Mouse (Mus musculus) embryo, embryonic 10 days (tissue): Measurements from ENCODE around the gene Rsg1.
A peak's percentile ranks its signal among the peaks of the same experiment; 100 is the strongest.

Source experiments
- DNase-seq: peaks from one replicate; pipeline ENCODE4 v3.0.0-alpha.2; 2015; ENCODE audit warnings: low spot score

Gene Rsg1

GRCm38 (mm10) chr4:141247776-141248613 is 34.2 kb downstream of the Rsg1 start:
- peak; percentile 37 for DNase-seq

- no peak for DNase-seq
Measured at GRCm38 (mm10) chr4:141248614-141248978, 34.8 kb downstream of the Rsg1 start.

GRCm38 (mm10) chr4:141249383-141249782 is 35.6 kb downstream of the Rsg1 start:
- DNase-seq, result no peak

- no peak for DNase-seq
Measured at GRCm38 (mm10) chr4:141251071-141251470, 37.3 kb downstream of the Rsg1 start.

GRCm38 (mm10) chr4:141252641-141253040 is 38.9 kb downstream of the Rsg1 start:
- no peak for DNase-seq

- DNase-seq, result no peak
Measured at GRCm38 (mm10) chr4:141254234-141254633, 40.5 kb downstream of the Rsg1 start.

- no peak for DNase-seq
Measured at GRCm38 (mm10) chr4:141257440-141257839, 43.7 kb downstream of the Rsg1 start.

- no peak for DNase-seq
Measured at GRCm38 (mm10) chr4:141259413-141259812, 45.7 kb downstream of the Rsg1 start.

- no peak for DNase-seq
Measured at GRCm38 (mm10) chr4:141260007-141260723, 46.4 kb downstream of the Rsg1 start.

- DNase-seq, result no peak
Measured at GRCm38 (mm10) chr4:141262906-141263637, 49.3 kb downstream of the Rsg1 start.

GRCm38 (mm10) chr4:141265979-141266637 is 52.4 kb downstream of the Rsg1 start:
- no peak for DNase-seq

GRCm38 (mm10) chr4:141267250-141267649 is 53.5 kb downstream of the Rsg1 start:
- no peak for DNase-seq

- DNase-seq, result peak; percentile 66
Measured at GRCm38 (mm10) chr4:141267837-141268236, 54.1 kb downstream of the Rsg1 start.

GRCm38 (mm10) chr4:141268350-141268749 is 54.6 kb downstream of the Rsg1 start:
- no peak for DNase-seq

GRCm38 (mm10) chr4:141269080-141269479 is 55.3 kb downstream of the Rsg1 start:
- DNase-seq, result no peak

GRCm38 (mm10) chr4:141270201-141270940 is 56.6 kb downstream of the Rsg1 start:
- DNase-seq, result no peak

GRCm38 (mm10) chr4:141271228-141271627 is 57.5 kb downstream of the Rsg1 start:
- no peak for DNase-seq

- DNase-seq, result no peak
Measured at GRCm38 (mm10) chr4:141271721-141272120, 58.0 kb downstream of the Rsg1 start.

GRCm38 (mm10) chr4:141272878-141273277 is 59.1 kb downstream of the Rsg1 start:
- DNase-seq, result no peak

- peak; percentile 93 for DNase-seq
Measured at GRCm38 (mm10) chr4:141273296-141273695, 59.5 kb downstream of the Rsg1 start.
